Mouse (Mus musculus) spleen, adult 18-20 months (tissue): Measurements from ENCODE around the gene Cdc14a.

Experiments used
- DNase-seq, 2 experiments: peaks; one replicate each; pipeline ENCODE4 v3.0.0; 2022; ENCODE audit warnings: mixed read lengths in 2 of 2

The Cdc14a gene

DNA sequence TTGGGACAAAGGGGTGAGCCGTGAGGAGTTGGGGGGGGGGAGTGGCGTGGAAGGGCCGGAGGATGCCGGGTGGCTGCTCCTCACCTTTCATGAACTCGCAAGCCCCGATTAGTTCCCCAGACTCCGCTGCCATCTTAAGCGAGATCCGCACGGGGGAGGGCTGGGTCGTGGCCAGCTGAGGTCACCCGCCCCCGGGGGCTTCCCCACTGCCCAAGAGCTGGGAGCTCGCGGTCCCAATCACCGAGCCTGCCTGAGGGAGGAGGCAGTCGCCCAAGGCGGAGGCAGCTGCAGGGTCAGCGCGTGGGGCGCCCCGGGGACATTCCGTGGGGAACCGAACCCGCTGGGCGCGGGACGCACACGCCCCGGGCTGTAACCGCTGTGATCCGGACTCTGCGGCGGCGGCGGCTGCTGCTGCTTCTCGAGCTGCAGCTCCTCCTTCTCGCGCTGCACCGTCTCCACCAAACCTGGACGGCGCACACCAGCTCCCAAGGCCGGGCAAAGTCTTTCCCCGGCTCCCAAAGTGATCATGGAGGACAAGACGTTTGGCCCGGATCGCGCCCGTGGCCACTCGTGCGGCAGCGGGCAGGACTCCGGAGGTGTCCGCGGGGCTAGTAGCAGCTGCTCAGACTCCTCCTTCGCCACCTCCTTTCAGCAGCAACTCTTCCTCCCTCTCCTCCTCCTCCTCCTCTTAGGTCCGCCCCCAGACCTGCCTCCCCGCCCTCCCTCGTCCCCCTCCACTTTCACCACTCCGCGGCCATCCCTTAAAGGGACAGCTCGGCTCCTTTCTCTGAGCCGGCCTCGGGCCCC lies at the start of gene Cdc14a:
Cdc14a (minus strand) TSS at position 680 of the 807 bp plus-strand sequence.
- DNase-seq = peak; percentile 67 to 70

DNA sequence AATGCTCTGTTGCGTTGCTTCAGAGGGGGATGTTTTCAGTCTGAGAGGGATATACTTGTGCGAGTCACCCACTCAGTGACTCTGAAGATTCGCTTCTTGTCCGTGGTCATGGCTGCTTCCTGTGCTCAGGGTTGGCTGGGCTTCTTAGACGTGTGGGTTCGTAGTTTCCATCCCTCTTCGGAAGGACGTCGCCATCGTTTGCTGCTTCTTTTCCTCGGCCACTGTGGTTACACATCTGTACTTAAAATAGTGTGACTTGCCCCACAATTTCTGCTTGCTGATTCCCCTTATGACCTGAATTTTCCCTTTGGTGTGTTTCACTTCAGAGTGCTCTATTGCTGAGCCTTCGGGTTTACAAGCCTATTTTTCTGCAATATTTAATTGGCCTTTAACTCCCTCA lies 41.9 kb upstream of the Cdc14a start:
- no peak for DNase-seq

DNA sequence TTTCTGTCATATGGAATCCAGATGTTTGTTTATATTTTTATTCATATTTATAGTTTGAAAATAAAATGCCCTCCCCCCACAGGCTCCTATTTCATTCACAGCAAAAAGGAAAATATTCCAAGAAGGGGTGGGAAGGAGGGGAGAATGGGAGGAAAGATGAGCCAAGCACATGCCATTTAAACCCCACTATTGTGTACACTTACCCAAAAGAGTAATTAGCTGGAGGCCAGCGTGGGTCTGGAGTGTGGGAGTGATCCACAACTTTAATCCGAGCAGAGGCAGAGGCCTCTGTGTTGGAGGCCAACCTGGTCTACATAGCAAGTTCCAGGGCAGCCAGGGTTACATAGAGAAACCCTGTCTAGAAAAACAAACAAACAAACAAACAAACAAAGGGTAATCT lies 40.5 kb upstream of the Cdc14a start:
- no peak for DNase-seq

DNA sequence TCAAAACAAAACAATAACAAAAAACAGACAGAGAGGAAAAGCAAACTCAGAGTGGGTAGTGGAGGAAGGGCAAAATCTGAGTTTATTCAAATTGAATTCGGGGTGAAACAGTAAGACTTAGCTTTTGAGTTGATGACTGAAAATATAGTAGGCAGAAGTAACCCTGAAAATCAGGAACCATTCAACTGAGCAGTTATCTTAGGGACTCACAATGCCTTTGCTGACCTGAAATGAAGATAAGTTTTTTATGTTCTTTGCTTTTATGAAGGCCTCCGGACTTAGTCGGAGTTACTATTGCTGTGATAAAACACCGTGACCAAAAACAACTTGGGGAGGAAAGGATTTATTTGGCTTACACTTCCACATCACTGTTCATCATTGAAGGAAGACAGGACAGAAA lies 37.2 kb upstream of the Cdc14a start:
- DNase-seq = no peak

DNA sequence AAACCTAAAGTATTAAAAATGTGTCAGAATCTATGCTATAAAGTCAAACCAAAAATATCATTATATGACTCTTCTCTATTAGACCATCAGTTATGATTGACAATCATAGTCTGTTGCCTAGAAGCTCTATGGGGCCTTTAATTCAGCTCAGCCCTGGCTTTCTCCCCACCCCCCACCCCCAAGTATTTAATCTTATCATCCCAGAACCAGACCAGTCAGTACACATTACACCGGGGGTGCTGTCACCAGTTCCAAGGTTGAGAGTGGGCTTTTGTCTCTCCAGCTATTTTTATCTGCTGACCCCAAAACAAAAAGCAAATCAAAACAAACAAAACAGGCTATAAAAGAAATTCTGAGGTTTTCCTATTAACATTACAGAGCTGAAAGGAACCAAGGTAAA lies 30.7 kb upstream of the Cdc14a start:
- no peak for DNase-seq

DNA sequence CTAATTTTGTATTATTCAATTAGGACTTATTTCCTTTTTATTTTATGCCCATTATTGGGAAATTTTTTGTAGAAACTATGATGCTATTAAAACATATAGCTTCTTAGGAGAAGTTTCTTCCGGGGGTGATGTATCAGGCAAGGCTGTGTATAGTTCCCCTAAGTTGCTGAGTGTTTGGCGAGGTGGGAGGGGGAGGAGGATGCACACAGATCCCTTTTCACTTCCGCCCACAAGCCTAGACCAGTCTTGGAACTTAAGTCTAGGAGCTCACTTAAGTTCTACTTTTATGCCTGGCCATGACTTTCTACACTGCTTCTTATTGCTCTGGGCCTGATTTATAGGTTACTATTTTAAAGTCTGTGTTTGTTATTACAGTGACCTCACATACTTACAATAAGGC lies 26.9 kb upstream of the Cdc14a start:
- no peak for DNase-seq

DNA sequence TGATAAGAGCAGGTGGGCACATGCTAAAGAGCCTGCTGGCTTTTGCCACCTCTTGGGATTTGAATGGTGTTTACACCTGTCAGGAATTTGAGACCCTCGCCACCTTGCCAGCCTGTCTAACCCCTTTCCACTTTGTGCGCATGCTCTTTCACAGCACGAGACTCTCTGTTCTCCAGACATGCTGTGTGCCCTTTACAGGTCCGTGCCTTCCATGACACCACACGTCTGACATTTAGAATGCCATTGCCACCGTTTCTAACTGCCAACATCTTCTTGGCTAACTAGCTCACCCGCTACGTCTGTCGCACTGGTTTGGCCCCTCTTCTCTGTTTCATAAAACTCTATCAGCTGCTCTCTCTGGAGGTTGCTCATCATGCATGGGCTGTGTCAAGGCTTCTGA lies 20.5 kb upstream of the Cdc14a start:
- DNase-seq = no peak

DNA sequence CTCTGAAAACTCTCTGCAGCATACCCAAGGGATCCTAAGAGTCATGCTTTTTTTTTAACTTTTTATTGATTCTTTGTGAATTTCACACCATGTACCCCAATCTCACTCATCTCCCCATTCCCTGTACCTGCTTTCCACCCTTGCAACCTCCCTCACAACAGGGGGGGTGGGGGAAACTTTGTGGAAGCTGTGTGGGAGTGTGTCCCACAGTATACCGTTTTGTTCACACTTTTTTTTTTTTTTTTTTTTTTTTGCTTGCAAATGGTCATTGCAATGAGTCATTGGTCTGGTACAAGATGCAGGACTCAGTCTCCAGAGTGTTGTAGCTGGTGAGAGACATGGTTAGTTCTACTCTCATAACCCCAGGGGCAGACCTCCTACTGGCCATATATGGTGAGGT lies 19.0 kb upstream of the Cdc14a start:
- no peak for DNase-seq

DNA sequence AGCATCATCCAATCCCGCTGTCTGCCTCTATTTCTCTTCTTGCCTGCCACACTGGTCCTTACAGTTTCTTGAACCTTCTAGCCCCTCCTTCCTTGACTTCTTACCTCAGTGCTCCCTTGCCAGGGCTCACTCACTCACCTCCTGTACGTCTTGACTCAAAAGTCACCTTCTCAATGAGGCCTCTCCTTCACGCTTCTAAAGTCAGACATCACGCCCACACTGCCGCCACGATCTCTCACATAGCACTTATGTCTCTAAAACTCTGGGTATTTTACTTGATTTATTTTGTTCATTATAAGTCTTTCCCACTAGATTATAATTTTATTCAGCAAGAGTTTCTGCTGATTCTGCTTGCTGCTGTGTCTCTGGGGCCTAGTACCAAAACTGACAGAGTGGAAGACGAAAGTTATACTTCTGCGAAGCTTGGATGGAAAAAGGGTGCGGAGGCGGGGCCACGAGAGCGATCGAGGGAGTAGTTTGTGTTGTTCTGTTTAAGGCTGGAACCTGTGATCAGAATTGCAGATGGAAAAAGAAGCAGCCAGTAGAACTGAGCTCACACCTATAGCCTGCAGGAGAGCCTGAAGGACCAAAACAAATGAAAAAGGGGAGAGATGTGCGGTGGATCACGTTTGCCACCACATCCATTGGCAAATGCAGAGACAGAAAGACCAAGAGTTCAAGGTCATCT lies 17.8 kb upstream of the Cdc14a start:
- DNase-seq = no peak

DNA sequence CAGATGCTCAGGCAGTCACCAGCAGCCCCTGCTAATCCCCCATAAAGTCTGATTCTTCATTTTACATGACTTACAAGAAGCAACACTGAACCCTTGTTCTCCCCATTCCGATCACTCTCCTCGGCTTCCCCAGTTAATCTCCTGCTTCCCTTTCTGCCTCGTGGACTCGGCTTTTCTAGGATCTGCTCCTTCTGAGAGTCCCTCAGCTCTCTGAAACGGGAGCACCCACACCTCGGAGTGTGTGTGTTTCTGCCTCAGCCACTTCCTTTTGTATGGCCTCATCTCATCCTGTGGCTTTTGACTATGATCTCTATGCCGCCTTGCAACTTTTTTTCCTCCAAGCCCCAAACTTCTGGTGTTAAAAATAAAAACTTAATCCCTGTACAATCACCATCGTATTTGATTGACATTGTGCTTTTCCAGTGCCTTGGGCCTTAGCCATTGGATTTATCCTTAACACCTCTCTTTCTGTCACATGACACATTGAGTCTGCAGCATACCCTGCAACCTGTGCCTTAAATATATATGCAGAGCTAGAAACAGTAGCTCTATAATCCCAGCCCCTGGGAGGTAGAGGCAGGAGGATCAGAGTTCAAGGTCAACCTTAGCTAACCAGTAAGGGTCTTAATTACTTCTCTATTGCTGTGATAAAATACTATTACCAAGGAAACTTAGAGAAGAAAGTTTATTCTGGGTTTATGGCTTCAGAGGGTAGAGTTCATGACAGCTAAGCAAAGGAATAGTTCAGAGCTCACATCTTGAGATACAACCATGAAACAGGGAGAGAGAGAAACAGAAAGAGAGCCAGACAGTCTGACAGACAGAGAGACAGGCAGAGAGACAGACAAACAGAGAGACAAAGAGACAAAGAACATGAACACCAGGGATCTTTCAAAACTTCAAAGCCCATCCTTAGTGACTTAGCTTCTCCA lies 16.5 kb upstream of the Cdc14a start:
- no peak for DNase-seq

DNA sequence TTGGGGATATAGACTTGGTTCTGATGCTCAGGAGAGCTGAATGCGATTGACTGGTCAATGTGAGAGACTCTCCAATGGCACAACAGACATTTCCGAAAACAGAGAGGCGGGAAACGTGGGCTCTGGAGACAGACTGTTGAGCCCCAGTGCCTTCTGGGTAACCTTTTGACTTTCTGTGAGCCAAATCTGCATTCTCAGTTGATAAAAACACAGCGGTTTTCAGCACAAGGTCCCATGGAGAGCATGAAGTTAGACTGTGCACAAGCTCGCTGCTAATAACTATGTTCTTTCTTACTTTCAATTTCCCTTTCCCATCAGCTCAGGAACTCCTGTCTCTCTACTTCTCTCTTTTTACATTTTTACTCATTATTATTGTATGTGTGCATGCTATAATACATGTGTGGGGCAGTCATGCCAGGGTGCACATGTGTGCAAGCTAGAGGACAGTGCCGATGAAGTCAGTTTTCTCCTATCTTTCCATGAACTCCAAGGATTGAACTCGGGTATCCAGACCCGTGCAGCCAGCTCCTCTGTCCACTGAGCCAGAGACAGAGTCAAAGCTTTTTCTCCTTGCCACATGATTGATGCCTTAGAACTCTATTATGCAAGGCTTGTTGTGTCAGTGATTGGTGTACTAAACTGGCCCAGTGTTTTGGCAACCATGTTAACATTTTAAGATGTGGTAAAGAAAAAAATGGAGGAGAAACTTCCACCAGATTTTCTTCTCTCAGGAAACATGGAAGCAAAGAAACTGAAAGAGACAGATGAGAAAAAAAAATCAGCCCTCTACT lies 13.2 kb upstream of the Cdc14a start:
- DNase-seq = no peak

DNA sequence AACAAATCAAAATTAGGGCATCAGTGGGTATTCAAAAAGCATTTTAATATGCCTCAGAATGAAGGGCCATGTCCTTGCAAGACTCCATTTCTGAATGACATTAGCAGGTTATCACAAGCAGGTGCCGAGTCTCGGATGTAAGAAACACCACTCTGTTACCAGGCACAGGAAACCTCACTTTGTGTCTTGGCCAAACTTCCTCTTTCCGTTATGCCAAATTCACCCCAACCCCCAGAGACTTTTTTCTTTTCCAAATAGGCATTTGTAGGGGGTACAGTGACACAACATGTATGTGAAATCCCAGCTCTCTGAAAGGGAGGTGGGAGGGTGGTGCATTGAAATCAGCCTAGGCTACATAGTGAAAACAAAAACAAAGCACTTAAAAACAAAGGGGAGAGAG lies 12.3 kb upstream of the Cdc14a start:
- no peak for DNase-seq

DNA sequence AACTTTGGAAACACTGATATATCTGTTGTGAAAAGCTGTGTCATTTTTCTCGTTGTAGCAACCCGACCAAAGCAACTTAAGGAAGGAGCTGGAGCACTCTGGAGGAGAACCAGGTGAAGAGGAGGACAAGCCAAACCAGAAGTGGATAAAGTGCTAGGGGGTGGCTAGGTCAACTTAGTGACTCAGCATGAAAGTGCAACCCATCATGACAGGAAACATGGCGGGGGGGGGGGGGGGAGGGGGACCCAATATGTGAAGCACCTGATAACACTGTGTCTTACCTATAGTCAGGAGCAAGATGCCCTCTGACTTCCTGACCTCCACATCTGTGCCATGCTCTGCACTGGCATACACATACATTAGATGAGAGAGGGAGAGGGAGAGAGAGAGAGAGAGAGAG lies 10.9 kb upstream of the Cdc14a start:
- no peak for DNase-seq

DNA sequence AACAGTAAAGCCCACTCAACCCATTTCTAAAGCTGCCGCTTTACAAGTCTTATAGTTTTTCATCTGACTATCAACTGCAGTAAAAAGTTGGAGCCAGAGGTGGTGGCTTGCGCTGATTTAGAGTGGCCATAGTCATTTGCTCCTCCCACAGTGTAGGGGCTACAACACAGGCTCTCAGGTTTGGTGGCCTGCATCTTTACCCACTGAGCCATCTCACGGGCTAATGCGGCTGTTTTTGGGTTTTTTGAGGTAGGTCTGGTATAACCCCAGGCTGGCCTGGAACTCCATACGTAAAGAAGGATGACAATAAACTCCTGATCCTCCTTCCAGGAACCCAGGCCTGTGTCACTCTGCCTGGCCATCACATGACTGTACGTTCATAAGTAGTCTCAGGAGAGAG lies 2.1 kb upstream of the Cdc14a start:
- no peak for DNase-seq

DNA sequence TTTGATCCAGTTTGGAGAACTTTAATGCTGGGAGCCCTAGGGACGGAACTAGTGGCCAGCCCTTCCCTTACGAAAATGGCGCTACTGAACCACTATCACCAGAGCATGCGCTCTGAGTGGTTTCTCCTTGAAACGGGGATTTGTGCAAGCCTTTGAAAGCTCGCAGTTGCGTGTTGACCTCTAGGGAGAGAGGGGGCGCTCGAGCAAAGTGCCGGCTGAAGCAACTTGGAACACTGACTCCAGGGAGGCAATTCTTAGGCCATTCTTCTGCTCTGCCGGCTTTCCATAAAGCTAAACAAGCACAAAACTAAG lies 1.1 kb upstream of the Cdc14a start:
- DNase-seq = peak; percentile 67 to 75

DNA sequence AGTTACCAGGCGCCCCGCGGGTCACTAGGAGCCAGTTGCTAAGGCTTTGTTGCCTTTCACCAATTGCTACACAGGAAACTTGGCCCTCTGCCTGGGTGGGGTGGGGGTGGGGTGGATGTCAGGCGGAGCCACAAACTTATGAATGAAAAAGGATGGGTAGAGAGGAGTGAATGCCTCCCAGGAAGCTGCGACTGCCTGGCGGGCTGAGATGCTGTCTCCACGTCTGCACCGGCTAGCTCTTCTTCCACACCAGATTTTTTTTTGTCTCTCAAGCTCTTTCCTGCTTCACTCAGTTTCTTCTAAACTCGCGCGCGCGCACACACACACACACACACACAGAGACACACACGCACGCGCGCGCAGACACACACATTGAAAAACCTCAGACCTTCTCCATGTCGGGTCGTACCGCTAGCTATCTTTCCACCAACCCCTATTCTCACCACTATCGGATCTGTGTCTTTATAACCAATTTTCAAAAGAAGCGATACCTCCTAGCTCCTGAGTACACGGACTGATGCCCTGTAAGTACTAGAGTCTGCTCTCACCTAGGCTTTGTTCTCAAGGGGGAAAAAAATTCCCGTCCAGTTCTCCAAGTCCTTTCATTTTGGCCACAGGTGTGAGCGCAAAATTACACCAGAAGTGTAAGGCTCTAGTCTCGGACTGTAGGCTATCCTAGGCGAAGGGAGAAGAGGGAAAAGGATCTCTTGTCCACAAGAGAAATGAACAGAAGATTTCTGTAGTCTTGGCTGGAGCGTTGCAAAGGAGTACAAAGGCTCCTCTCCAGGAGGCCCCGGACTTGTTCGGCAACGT lies 534 bp upstream of the Cdc14a start:
- DNase-seq = no peak

DNA sequence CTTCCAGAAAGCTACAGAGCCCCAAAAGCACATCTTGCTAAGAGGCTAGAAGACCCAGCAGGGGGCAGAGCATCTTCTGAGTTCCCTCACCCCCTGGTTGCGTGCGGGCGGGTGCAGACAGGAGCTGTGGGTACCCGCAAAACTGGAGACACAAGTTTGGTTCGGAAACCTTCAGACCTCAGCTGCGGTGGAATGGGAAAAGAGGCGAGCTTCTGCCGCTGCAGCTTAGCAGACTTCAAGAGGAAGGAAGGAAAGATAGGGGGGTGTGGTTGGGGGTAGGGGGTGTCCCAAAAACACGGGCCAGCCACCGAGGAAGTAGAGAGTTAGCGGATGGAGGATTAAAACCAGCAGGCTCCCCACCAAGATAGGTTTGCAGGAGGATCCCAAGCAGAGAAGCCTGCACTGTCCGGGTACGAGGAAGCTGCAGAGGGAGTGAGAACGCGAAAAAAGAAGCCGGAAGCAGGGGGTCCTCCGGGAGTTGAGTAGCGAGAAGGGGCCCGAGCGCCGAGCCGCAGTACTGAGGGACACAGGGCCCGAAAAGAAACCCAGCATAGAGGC lies 958 bp downstream of the Cdc14a start:
- peak; percentile 54 to 74 for DNase-seq

DNA sequence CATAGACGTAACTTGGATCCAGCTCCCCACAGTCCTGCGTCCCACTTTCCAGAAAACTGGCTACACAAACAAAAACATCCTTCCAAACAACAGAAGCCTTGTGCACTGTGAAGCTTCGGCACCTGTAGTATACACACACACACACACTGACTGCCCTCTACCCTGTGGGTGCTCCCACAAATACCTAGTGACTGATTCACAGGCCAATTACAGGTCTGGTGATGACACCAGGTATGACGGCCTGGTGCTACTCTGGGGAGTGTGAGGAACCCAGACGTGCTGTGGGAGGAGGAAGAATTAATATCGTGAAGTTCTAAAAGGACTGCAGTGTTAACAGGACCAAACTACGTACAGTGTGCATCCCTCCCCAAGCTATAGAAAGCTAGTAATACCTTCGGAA lies 1.8 kb downstream of the Cdc14a start:
- DNase-seq = no peak

DNA sequence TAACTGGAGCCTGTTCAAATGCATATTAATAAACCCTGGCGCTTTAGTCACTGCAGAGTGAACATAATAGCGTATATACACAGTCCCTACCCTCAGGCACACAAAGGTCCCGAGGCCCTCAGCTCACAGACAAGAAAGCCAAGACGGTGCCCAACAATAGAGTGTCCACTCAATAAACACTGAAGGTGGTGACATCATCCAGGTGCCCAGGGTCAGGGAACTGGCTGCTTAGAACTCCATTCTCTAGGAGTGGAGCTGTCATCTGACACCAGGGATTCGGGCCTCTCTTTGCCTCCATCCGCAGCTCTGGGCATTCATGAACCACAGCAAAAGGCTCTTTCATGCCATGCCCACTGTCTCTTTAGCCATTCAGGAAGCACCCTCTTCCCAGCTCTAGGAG lies 2.7 kb downstream of the Cdc14a start:
- DNase-seq = no peak

DNA sequence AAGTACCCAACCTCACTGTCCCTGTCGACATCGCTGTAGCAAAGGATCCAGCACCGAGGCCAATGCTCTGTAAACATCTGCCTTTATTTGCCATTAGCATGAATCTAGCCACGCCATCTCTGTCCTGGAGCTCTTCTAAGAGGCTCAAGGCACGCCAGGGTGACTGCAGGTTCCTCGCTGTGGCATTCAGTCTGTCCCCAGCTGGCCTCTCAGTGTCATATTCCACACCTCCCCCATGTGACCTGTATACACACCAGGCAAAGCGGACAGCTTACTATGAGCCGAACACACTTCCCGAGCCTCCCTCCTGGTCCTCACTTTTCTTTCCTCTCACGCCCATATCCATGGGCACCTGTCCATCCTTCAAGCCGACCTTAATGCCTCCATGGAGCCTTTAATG lies 4.0 kb downstream of the Cdc14a start:
- DNase-seq = no peak

DNA sequence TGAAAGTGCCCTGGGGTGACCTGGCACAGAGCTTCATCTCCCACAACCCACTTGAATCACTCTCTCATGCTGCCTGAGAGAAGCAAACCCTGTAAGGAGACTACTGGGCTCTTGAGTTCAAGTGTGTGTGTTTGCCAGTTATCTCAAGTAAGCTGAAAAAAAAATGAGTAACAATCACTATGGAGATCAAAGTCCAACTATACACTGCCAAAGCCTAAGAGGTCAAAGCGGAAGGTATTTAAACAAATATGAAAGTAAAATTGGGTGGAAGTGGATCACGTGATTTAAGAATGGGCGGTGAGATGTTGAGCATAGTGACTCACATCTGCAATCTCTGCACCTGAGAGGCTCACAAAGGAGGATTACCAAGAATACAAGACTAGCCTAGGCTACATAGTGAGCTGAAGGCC lies 9.4 kb downstream of the Cdc14a start:
- DNase-seq = no peak
